Mouse (Mus musculus) testis, adult 2 months (tissue): ENCODE measurements around the gene Lrfn3. TPM values are rescaled to one million over a fixed set of nuclear protein-coding genes. Genes with fewer than 3 reads are reported as not detected.

Experiments
- H3K27ac ChIP-seq: fragments of 200-500 bp; 2 replicates; pipeline ENCODE4 v1.5.1; 2012; ENCODE audit warnings: low read depth, low read length; ENCODE audit not compliant: control insufficient read depth, insufficient read depth
- H3K27me3 ChIP-seq: fragments of 200-500 bp; 2 replicates; pipeline ENCODE4 v1.6.1; 2012; ENCODE audit warnings: mild to moderate bottlenecking, low read length, moderate library complexity; ENCODE audit not compliant: control insufficient read depth, insufficient read depth
- H3K36me3 ChIP-seq: fragments of 200-500 bp; 2 replicates; pipeline ENCODE4 v1.6.1; 2012; ENCODE audit warnings: mild to moderate bottlenecking, low read length; ENCODE audit not compliant: control insufficient read depth, insufficient read depth
- H3K4me1 ChIP-seq: fragments of 200-500 bp; 2 replicates; pipeline ENCODE4 v1.6.1; 2012; ENCODE audit warnings: low read length; ENCODE audit not compliant: control insufficient read depth, insufficient read depth
- H3K4me3 ChIP-seq: fragments of 200-500 bp; 2 replicates; pipeline ENCODE4 v1.5.1; 2012; ENCODE audit warnings: low read depth, mild to moderate bottlenecking, low read length, moderate library complexity, mixed read lengths; ENCODE audit not compliant: control insufficient read depth
- CTCF ChIP-seq: fragments of 200-500 bp; IDR thresholded peaks from 2 replicates; pipeline ENCODE4 v1.5.1; 2012; ENCODE audit warnings: low read depth, mild to moderate bottlenecking, inconsistent platforms, low read length, moderate library complexity; ENCODE audit not compliant: control insufficient read depth, insufficient read depth, insufficient replicate concordance
- POLR2A ChIP-seq: fragments of 200-500 bp; IDR thresholded peaks from 2 replicates; pipeline ENCODE4 v1.6.1; 2012; ENCODE audit warnings: low read depth, mild to moderate bottlenecking, inconsistent platforms, low read length, moderate library complexity; ENCODE audit not compliant: control insufficient read depth
- polyA plus RNA-seq: library from polyadenylated mRNA; depleted of rRNA; stranded (reverse); fragments of >200 nt; gene quantifications from 2 replicates; pipeline ENCODE4 v1.2.3, GENCODE M21; 2012

Gene Lrfn3
- polyA plus RNA-seq, 1 experiment = 0.27 TPM

- TF ChIP-seq POLR2A = no peak
- TF ChIP-seq CTCF = no peak
- H3K4me1 ChIP-seq = peaks cover 4% of the 10 kb centered on the region
- no peaks in the 10 kb centered on the region for H3K27me3 ChIP-seq
- H3K36me3 ChIP-seq = no peaks in the 10 kb centered on the region
- no peak overlapping the region for H3K27ac ChIP-seq
- H3K4me3 ChIP-seq = no peak overlapping the region
Measured at GRCm38 (mm10) chr7:30327140-30327539, 35.4 kb downstream of the Lrfn3 start.

- Histone ChIP-seq H3K36me3 (no peaks in the 10 kb centered on the region), H3K4me1 (peaks cover 6% of the 10 kb centered on the region), H3K27ac (no peak overlapping the region), H3K27me3 (no peaks in the 10 kb centered on the region), H3K4me3 (no peak overlapping the region)
- TF ChIP-seq POLR2A = no peak
- no peak for TF ChIP-seq CTCF
Measured at GRCm38 (mm10) chr7:30326427-30326826, 36.1 kb downstream of the Lrfn3 start.

DNA sequence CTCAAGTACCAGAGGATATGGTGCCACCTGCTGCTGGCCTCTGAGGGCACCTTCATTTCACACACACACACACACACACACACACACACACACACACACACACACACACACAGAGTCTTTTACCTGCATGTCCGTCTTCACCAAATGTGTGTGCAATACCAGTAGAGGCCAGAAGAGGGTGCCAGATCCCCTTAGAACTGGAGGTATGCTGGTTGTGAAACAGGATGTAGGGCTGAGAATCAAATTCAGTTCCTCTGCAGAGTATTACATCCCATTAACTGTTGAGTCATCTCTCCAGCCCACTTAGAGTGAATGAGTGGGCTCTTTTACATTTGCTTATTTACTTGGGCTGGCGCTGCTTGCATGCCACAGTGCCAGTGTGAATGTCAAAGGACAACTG lies 37.2 kb downstream of the Lrfn3 start:
- Histone ChIP-seq H3K27me3 (no peaks in the 10 kb centered on the region), H3K4me3 (no peak overlapping the region)
- TF ChIP-seq CTCF (peak; percentile 41; the same call in 1 of the 2 replicates), POLR2A (no peak)

GRCm38 (mm10) chr7:30324300-30324944 lies 38.1 kb downstream of the Lrfn3 start:
- peaks cover 7% of the 10 kb centered on the region for H3K4me1 ChIP-seq
- no peaks in the 10 kb centered on the region for H3K27me3 ChIP-seq
- H3K4me3 ChIP-seq = no peak overlapping the region
- no peak overlapping the region for H3K27ac ChIP-seq
- TF ChIP-seq CTCF = no peak
- TF ChIP-seq POLR2A = no peak
- no peaks in the 10 kb centered on the region for H3K36me3 ChIP-seq

More for the DNA sequence above, 37.2 kb downstream of the Lrfn3 start:
- peaks cover 7% of the 10 kb centered on the region for H3K4me1 ChIP-seq
- H3K36me3 ChIP-seq = no peaks in the 10 kb centered on the region
- no peak overlapping the region for H3K27ac ChIP-seq

DNA sequence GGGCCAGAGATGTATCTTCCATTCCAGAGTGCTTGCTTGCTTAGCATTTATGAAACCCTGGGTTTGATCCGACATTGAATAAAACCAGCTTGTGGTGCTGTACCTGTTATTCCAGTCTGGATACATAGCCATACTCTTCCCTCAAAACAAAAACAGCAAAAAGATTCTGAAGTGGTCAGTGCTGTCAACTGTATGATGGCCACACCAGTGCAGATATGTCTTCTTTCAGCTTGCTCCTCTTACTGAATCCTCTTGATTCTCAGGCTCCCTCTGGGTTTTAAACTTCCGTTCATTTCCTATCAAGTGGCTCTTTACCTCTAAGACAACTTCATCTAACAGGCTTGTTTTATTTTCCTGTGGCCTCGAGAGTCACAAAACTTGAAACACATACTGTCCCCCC lies 38.8 kb downstream of the Lrfn3 start, which contains the start of gene Sdhaf1:
Sdhaf1 (minus strand) TSS at position 101 of the 400 bp plus-strand sequence.
- H3K4me3 ChIP-seq = peak within 1 kb of the TSS; percentile 80
- H3K4me1 ChIP-seq = peaks cover 7% of the 10 kb centered on the region
- H3K27me3 ChIP-seq = no peaks in the 10 kb centered on the region
- peak within 1 kb of the TSS; percentile 59; the same call in 1 of the 2 replicates for H3K27ac ChIP-seq
- TF ChIP-seq CTCF (no peak), POLR2A (no peak)
- H3K36me3 ChIP-seq = no peaks in the 10 kb centered on the region

DNA sequence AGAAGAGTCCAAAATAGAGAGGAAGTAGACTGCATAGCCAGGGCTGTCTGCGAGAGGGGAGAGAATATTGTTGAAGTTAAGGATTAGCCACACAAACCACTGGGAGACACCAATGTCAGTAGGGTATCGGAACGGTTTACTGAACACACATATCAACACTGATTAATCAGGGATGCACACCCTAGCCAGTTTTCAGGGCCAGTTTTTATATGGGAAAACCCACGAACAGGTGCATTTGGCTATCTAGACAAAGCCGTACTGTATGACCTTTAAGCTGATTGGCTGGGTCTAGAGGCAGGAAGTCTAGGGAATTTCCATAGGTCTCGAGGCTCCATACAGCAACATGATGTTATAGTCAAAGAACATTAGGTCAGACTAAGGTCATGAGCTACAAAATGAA lies 39.7 kb downstream of the Lrfn3 start:
- no peaks in the 10 kb centered on the region for H3K27me3 ChIP-seq
- no peak for TF ChIP-seq POLR2A
- no peak for TF ChIP-seq CTCF
- peak overlapping the region; percentile 59; the same call in 1 of the 2 replicates for H3K27ac ChIP-seq
- no peaks in the 10 kb centered on the region for H3K36me3 ChIP-seq
- H3K4me3 ChIP-seq = peak overlapping the region; percentile 80
- H3K4me1 ChIP-seq = peaks cover 7% of the 10 kb centered on the region

- H3K36me3 ChIP-seq = no peaks in the 10 kb centered on the region
- peak overlapping the region; percentile 80 for H3K4me3 ChIP-seq
- no peak for TF ChIP-seq CTCF
- peak; percentile 83 for TF ChIP-seq POLR2A
- H3K4me1 ChIP-seq = peaks cover 7% of the 10 kb centered on the region
- no peaks in the 10 kb centered on the region for H3K27me3 ChIP-seq
- peak overlapping the region; percentile 59 for H3K27ac ChIP-seq
Measured at GRCm38 (mm10) chr7:30322285-30322667, 40.3 kb downstream of the Lrfn3 start.
